Mouse (Mus musculus) heart, postnatal 0 days (tissue): Measurements from ENCODE around the gene Hspb9.

Source experiments
- CTCF ChIP-seq: IDR thresholded peaks from 2 replicates; pipeline ENCODE4 v1.5.1; 2016; ENCODE audit warnings: antibody characterized with exemption, control low read depth, low read depth
- EP300 ChIP-seq: IDR thresholded peaks from 2 replicates; pipeline ENCODE4 v1.6.1; 2016; ENCODE audit warnings: antibody characterized with exemption, low read depth

GRCm38 (mm10) chr11:100730477-100731205, 17.0 kb downstream of the Hspb9 start:
- TF ChIP-seq CTCF, result no peak
- no peak for TF ChIP-seq EP300
